Mouse (Mus musculus): Measurements from ENCODE around the gene Prr12. TPM values are rescaled to one million over a fixed set of nuclear protein-coding genes. Genes with fewer than 3 reads are reported as not detected.

Gene Prr12
- polyA plus RNA-seq, 1 experiment from 2014 or later, result 10.9 TPM

- Histone ChIP-seq H3K9ac (replicated peaks; ENCODE audit: low read length) (no peak overlapping the region), H3K9me3 (replicated peaks; ENCODE audit: control insufficient read depth, low read length) (no peaks in the 10 kb centered on the region), H3K27ac (replicated peaks; ENCODE audit: low read depth, low read length) (no peak overlapping the region), H3K36me3 (replicated peaks; ENCODE audit: control insufficient read depth, insufficient read depth, low read depth, low read length) (peaks cover 20% of the 10 kb centered on the region), H3K27me3 (ENCODE audit: control insufficient read depth, insufficient read depth, low read length) (no peaks in the 10 kb centered on the region), H3K4me1 (ENCODE audit: control insufficient read depth, insufficient read depth, low read length) (no peaks in the 10 kb centered on the region), H3K4me3 (ENCODE audit: low read depth, low read length) (no peak overlapping the region), H3K4me2 (ENCODE audit: low read depth, low read length) (no peak overlapping the region)
- WGBS, result 81% methylated on average over 22 of the region's 22 CpGs
- DNase-seq (ENCODE audit: low spot score) (no peak), ATAC-seq (replicated peaks; ENCODE audit: insufficient number of reproducible peaks, low FRiP score, low TSS enrichment, low read depth) (no peak)
These were observed 30.7 kb upstream of the Prr12 start for GRCm38 (mm10) chr7:45083300-45083890.

- ATAC-seq (replicated peaks; ENCODE audit: insufficient number of reproducible peaks, low FRiP score, low TSS enrichment, low read depth), result no peak
- 63% methylated on average over 25 of the region's 25 CpGs for WGBS
- no peak overlapping the region for H3K4me2 ChIP-seq (ENCODE audit: low read depth, low read length)
- no peaks in the 10 kb centered on the region for H3K9me3 ChIP-seq (replicated peaks; ENCODE audit: control insufficient read depth, low read length)
- DNase-seq (ENCODE audit: low spot score), result no peak
- peaks cover 20% of the 10 kb centered on the region for H3K36me3 ChIP-seq (replicated peaks; ENCODE audit: control insufficient read depth, insufficient read depth, low read depth, low read length)
- no peaks in the 10 kb centered on the region for H3K27me3 ChIP-seq (ENCODE audit: control insufficient read depth, insufficient read depth, low read length)
- no peaks in the 10 kb centered on the region for H3K4me1 ChIP-seq (ENCODE audit: control insufficient read depth, insufficient read depth, low read length)
- no peak overlapping the region for H3K4me3 ChIP-seq (ENCODE audit: low read depth, low read length)
- H3K9ac ChIP-seq (replicated peaks; ENCODE audit: low read length), result no peak overlapping the region
- 0 out of 2 replicates have a peak overlapping the region, but pooled peaks have one; percentile 20 for H3K27ac ChIP-seq (replicated peaks; ENCODE audit: low read depth, low read length)
These were observed 30.0 kb upstream of the Prr12 start for GRCm38 (mm10) chr7:45082401-45083299.

GRCm38 (mm10) chr7:45081016-45081415, 28.3 kb upstream of the Prr12 start:
- peaks cover 9% of the 10 kb centered on the region for H3K36me3 ChIP-seq (replicated peaks; ENCODE audit: control insufficient read depth, insufficient read depth, low read depth, low read length)
- WGBS, result 38% methylated on average over 5 of the region's 5 CpGs
- ATAC-seq (replicated peaks; ENCODE audit: insufficient number of reproducible peaks, low FRiP score, low TSS enrichment, low read depth), result no peak
- H3K27me3 ChIP-seq (ENCODE audit: control insufficient read depth, insufficient read depth, low read length), result no peaks in the 10 kb centered on the region
- no peaks in the 10 kb centered on the region for H3K9me3 ChIP-seq (replicated peaks; ENCODE audit: control insufficient read depth, low read length)
- H3K27ac ChIP-seq (replicated peaks; ENCODE audit: low read depth, low read length), result no peak overlapping the region; the same call in 1 of the 2 replicates
- DNase-seq (ENCODE audit: low spot score), result no peak
- no peak overlapping the region for H3K4me3 ChIP-seq (ENCODE audit: low read depth, low read length)
- no peak overlapping the region for H3K4me2 ChIP-seq (ENCODE audit: low read depth, low read length)
- no peaks in the 10 kb centered on the region for H3K4me1 ChIP-seq (ENCODE audit: control insufficient read depth, insufficient read depth, low read length)
- no peak overlapping the region for H3K9ac ChIP-seq (replicated peaks; ENCODE audit: low read length)

DNA sequence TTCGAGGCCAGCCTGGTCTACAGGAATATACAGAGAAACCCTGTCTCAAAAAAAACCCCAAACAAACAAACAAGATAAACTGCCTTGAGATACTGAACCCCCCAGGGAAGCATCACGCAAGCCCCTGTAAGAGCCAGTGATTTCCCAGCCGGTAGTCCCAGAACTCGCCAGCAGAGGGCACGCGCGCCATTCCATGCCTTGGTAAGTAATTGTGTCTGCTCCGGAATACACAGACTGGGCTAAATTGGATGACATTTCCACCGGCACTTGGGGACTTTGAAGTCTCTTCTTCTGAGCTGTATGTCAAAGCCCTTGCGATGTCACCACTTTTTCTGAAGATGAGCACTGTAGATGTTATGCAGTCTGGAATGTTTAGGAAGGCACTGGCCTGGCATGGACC, 27.2 kb upstream of the Prr12 start:
- no peaks in the 10 kb centered on the region for H3K27me3 ChIP-seq (ENCODE audit: control insufficient read depth, insufficient read depth, low read length)
- no peak for ATAC-seq (replicated peaks; ENCODE audit: insufficient number of reproducible peaks, low FRiP score, low TSS enrichment, low read depth)
- H3K9ac ChIP-seq (replicated peaks; ENCODE audit: low read length), result no peak overlapping the region
- H3K9me3 ChIP-seq (replicated peaks; ENCODE audit: control insufficient read depth, low read length), result no peaks in the 10 kb centered on the region
- H3K4me2 ChIP-seq (ENCODE audit: low read depth, low read length), result no peak overlapping the region
- no peak overlapping the region for H3K27ac ChIP-seq (replicated peaks; ENCODE audit: low read depth, low read length)
- H3K36me3 ChIP-seq (replicated peaks; ENCODE audit: control insufficient read depth, insufficient read depth, low read depth, low read length), result peaks cover 8% of the 10 kb centered on the region
- 2% methylated on average over 10 of the region's 10 CpGs for WGBS
- H3K4me1 ChIP-seq (ENCODE audit: control insufficient read depth, insufficient read depth, low read length), result no peaks in the 10 kb centered on the region
- no peak overlapping the region for H3K4me3 ChIP-seq (ENCODE audit: low read depth, low read length)
- peak; percentile 94 for DNase-seq (ENCODE audit: low spot score)

- no peak overlapping the region for H3K27ac ChIP-seq (replicated peaks; ENCODE audit: low read depth, low read length)
- H3K9ac ChIP-seq (replicated peaks; ENCODE audit: low read length), result no peak overlapping the region
- no peak overlapping the region for H3K4me3 ChIP-seq (ENCODE audit: low read depth, low read length)
- H3K4me1 ChIP-seq (ENCODE audit: control insufficient read depth, insufficient read depth, low read length), result no peaks in the 10 kb centered on the region
- 0 out of 2 replicates have a peak, but pooled peaks have one; percentile 15 for ATAC-seq (replicated peaks; ENCODE audit: insufficient number of reproducible peaks, low FRiP score, low TSS enrichment, low read depth)
- H3K27me3 ChIP-seq (ENCODE audit: control insufficient read depth, insufficient read depth, low read length), result no peaks in the 10 kb centered on the region
- H3K9me3 ChIP-seq (replicated peaks; ENCODE audit: control insufficient read depth, low read length), result no peaks in the 10 kb centered on the region
- WGBS, result 39% methylated on average over 9 of the region's 9 CpGs
- DNase-seq (ENCODE audit: low spot score), result peak; percentile 85
- peaks cover 5% of the 10 kb centered on the region for H3K36me3 ChIP-seq (replicated peaks; ENCODE audit: control insufficient read depth, insufficient read depth, low read depth, low read length)
- no peak overlapping the region for H3K4me2 ChIP-seq (ENCODE audit: low read depth, low read length)
These were observed 25.8 kb upstream of the Prr12 start for GRCm38 (mm10) chr7:45078513-45078912.

GRCm38 (mm10) chr7:45077829-45078228, 25.1 kb upstream of the Prr12 start:
- Histone ChIP-seq H3K9ac (replicated peaks; ENCODE audit: low read length) (no peak overlapping the region), H3K27ac (replicated peaks; ENCODE audit: low read depth, low read length) (no peak overlapping the region), H3K36me3 (replicated peaks; ENCODE audit: control insufficient read depth, insufficient read depth, low read depth, low read length) (peaks cover 2% of the 10 kb centered on the region), H3K4me1 (ENCODE audit: control insufficient read depth, insufficient read depth, low read length) (no peaks in the 10 kb centered on the region), H3K27me3 (ENCODE audit: control insufficient read depth, insufficient read depth, low read length) (no peaks in the 10 kb centered on the region), H3K9me3 (replicated peaks; ENCODE audit: control insufficient read depth, low read length) (no peaks in the 10 kb centered on the region), H3K4me3 (ENCODE audit: low read depth, low read length) (no peak overlapping the region), H3K4me2 (ENCODE audit: low read depth, low read length) (no peak overlapping the region)
- no peak for DNase-seq (ENCODE audit: low spot score)
- no peak for ATAC-seq (replicated peaks; ENCODE audit: insufficient number of reproducible peaks, low FRiP score, low TSS enrichment, low read depth)
- 83% methylated on average over 2 of the region's 2 CpGs for WGBS

DNA sequence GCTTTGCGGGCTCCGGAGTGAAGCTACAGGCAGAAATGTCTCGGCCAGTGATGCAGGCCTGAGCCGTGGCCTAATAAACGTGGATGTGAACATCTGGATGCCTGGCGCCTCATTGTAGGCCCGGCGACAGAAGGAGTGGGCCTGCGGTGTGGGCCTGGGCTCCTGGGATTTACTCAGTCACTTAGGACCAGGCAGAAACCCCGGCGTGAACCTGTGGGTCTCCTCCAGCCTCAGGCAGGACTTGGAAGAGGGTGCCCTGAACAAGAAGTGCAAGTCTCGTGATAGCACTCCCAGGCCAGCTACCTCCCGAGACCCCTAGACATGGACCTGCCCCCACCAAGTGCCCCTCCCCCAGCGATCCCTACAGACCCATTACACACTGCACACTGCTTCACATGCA, 24.6 kb upstream of the Prr12 start:
- no peak overlapping the region for H3K4me3 ChIP-seq (ENCODE audit: low read depth, low read length)
- no peaks in the 10 kb centered on the region; the same call in none of the 2 replicates for H3K36me3 ChIP-seq (replicated peaks; ENCODE audit: control insufficient read depth, insufficient read depth, low read depth, low read length)
- no peaks in the 10 kb centered on the region for H3K9me3 ChIP-seq (replicated peaks; ENCODE audit: control insufficient read depth, low read length)
- no peaks in the 10 kb centered on the region for H3K4me1 ChIP-seq (ENCODE audit: control insufficient read depth, insufficient read depth, low read length)
- no peak overlapping the region for H3K9ac ChIP-seq (replicated peaks; ENCODE audit: low read length)
- no peaks in the 10 kb centered on the region for H3K27me3 ChIP-seq (ENCODE audit: control insufficient read depth, insufficient read depth, low read length)
- no peak overlapping the region for H3K27ac ChIP-seq (replicated peaks; ENCODE audit: low read depth, low read length)
- DNase-seq (ENCODE audit: low spot score) (no peak), ATAC-seq (replicated peaks; ENCODE audit: insufficient number of reproducible peaks, low FRiP score, low TSS enrichment, low read depth) (no peak)
- H3K4me2 ChIP-seq (ENCODE audit: low read depth, low read length), result no peak overlapping the region
- WGBS, result 89% methylated on average over 14 of the region's 14 CpGs

- Histone ChIP-seq H3K36me3 (replicated peaks; ENCODE audit: control insufficient read depth, insufficient read depth, low read depth, low read length) (no peaks in the 10 kb centered on the region; the same call in none of the 2 replicates), H3K9ac (replicated peaks; ENCODE audit: low read length) (no peak overlapping the region), H3K27me3 (ENCODE audit: control insufficient read depth, insufficient read depth, low read length) (no peaks in the 10 kb centered on the region), H3K4me2 (ENCODE audit: low read depth, low read length) (no peak overlapping the region), H3K27ac (replicated peaks; ENCODE audit: low read depth, low read length) (no peak overlapping the region), H3K4me3 (ENCODE audit: low read depth, low read length) (no peak overlapping the region), H3K4me1 (ENCODE audit: control insufficient read depth, insufficient read depth, low read length) (no peaks in the 10 kb centered on the region), H3K9me3 (replicated peaks; ENCODE audit: control insufficient read depth, low read length) (no peaks in the 10 kb centered on the region)
- no peak for DNase-seq (ENCODE audit: low spot score)
- 88% methylated on average over 30 of the region's 30 CpGs for WGBS
- no peak for ATAC-seq (replicated peaks; ENCODE audit: insufficient number of reproducible peaks, low FRiP score, low TSS enrichment, low read depth)
These were observed 23.8 kb upstream of the Prr12 start for GRCm38 (mm10) chr7:45076501-45076900.

Data from embryonic facial prominence, embryonic 11.5 days (tissue).